Mouse (Mus musculus) neural tube, embryonic 12.5 days (tissue): Measurements from ENCODE around the gene Ccdc40. TPM values are rescaled to one million over a fixed set of nuclear protein-coding genes. Genes with fewer than 3 reads are reported as not detected.
"Not testable (repeated sequence)": the region's sequence is repeated elsewhere in the genome, so short reads cannot be mapped to it uniquely, and the experiment has no call there.

Experiments used
- ATAC-seq: fragments of 200-750 bp; cut with Nextera tagmentation; 2 replicates; pipeline ENCODE4 v1.8.0; 2017; ENCODE audit warnings: low read depth, mild to moderate bottlenecking, moderate TSS enrichment, moderate library complexity; ENCODE audit not compliant: low FRiP score
- H3K27ac ChIP-seq: fragments of 300-500 bp; sonication (generic); 2 replicates; pipeline ENCODE4 v1.5.1; 2016
- H3K27me3 ChIP-seq: fragments of 300-500 bp; sonication (generic); replicated peaks from 2 replicates; pipeline ENCODE4 v1.6.1; 2016; ENCODE audit warnings: mild to moderate bottlenecking
- H3K36me3 ChIP-seq: fragments of 300-500 bp; sonication (generic); 2 replicates; pipeline ENCODE4 v1.6.1; 2016; ENCODE audit warnings: mild to moderate bottlenecking
- H3K4me1 ChIP-seq: fragments of 300-500 bp; sonication (generic); 2 replicates; pipeline ENCODE4 v1.6.1; 2016
- H3K4me2 ChIP-seq: fragments of 300-500 bp; sonication (generic); replicated peaks from 2 replicates; pipeline ENCODE4 v1.6.1; 2016; ENCODE audit warnings: mild to moderate bottlenecking
- H3K4me3 ChIP-seq: fragments of 300-500 bp; sonication (generic); 2 replicates; pipeline ENCODE4 v1.5.1; 2016
- H3K9ac ChIP-seq: fragments of 300-500 bp; sonication (generic); 2 replicates; pipeline ENCODE4 v1.6.1; 2016; ENCODE audit warnings: mild to moderate bottlenecking
- H3K9me3 ChIP-seq: fragments of 300-500 bp; sonication (generic); 2 replicates; pipeline ENCODE4 v1.6.1; 2016; ENCODE audit warnings: mild to moderate bottlenecking
- WGBS: fragments of 180-500 bp; shearing (Covaris S2); methylation state at CpG from one replicate; pipeline ENCODE4 v1.1.7; 2016; 5-methylcytosine and 5-hydroxymethylcytosine counted together
- polyA plus RNA-seq: library from polyadenylated mRNA; unstranded; fragments of >200 nt; fragmentation: Nextera tagmentation; extraction: Ambion mirVana; gene quantifications from 2 replicates; pipeline ENCODE4 v1.2.1, GENCODE M21; 2016

The Ccdc40 gene
- polyA plus RNA-seq, 1 experiment from 2014 or later, result 18.0 TPM

- H3K27me3 ChIP-seq, H3K4me3 ChIP-seq, ATAC-seq, H3K9me3 ChIP-seq, H3K4me2 ChIP-seq, H3K9ac ChIP-seq, H3K27ac ChIP-seq: not testable (repeated sequence)
- H3K4me1 ChIP-seq, result peaks cover 11% of the 10 kb centered on the region
- 54% methylated on average over 3 of the region's 3 CpGs for WGBS
- H3K36me3 ChIP-seq, result peaks cover 35% of the 10 kb centered on the region
These were observed 44.1 kb downstream of the Ccdc40 start for GRCm38 (mm10) chr11:119272492-119272891.

DNA sequence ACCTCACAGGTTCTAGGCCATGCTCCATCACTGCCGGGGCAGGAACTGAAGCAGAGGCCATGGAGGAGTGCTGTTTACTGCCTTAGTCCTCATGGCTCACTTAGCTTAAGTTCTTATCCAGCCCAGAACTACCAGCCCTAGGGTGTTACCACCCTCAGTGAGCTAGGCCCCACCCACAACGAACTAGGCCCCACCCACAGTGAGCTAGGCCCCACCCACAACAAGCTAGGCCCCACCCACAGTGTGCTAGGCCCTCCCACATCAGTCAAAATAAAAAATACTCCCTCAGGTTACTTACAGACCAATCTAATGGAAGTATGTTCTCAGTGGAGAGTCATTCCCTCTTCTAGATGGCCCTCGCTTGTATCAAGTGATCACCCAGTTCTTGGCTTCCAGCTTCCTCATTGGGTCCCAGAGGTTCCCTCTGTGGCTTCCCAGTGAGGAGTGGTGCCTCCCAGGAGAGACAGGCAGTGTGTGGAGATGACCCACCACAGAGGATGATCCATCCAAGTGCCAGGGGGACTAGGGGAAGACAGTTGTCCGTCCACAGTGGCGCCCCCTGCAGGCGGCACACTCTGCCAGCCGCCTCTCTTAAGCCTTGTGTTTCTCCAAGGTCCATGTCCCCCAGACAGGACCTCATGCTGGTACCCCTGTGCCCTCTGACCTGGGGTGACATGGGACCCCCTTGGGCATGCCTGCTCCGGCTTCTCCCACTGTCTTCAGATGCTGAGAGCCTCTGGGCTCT, 45.0 kb downstream of the Ccdc40 start:
- ATAC-seq, result no peak
- WGBS, result 85% methylated on average over 8 of the region's 8 CpGs
- H3K27me3 ChIP-seq, result no peaks in the 10 kb centered on the region

DNA sequence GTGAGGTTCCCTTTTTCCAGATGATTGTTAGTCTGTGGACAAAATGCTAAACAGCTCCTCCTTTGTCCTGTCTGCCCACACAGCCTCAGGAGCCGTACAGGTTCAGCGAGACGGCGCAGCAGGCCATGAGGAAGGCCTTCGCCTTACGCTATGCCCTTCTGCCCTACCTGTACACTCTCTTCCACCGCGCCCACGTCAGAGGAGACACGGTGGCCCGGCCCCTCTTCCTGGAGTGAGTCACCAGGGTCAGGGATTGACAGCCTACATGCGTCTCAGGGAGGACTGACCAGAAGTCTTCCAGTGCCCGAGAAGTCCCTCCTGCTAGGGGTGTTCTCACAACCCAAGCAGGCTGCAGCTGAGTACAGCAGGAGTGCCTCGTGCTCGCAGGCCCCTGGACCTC, 52.7 kb downstream of the Ccdc40 start:
- no peak for ATAC-seq
- no peak overlapping the region for H3K27ac ChIP-seq
- no peaks in the 10 kb centered on the region for H3K9me3 ChIP-seq
- no peak overlapping the region for H3K9ac ChIP-seq
- no peak overlapping the region for H3K4me2 ChIP-seq
- H3K4me1 ChIP-seq, result no peaks in the 10 kb centered on the region
- no peak overlapping the region for H3K4me3 ChIP-seq
- 90% methylated on average over 15 of the region's 15 CpGs for WGBS
- H3K36me3 ChIP-seq, result peaks cover 44% of the 10 kb centered on the region
- H3K27me3 ChIP-seq, result no peaks in the 10 kb centered on the region

More for the DNA sequence above, 45.0 kb downstream of the Ccdc40 start:
- Histone ChIP-seq H3K9ac (no peak overlapping the region), H3K4me3 (no peak overlapping the region), H3K9me3 (no peaks in the 10 kb centered on the region), H3K36me3 (peaks cover 38% of the 10 kb centered on the region), H3K4me1 (peaks cover 6% of the 10 kb centered on the region), H3K27ac (no peak overlapping the region), H3K4me2 (no peak overlapping the region)

- Histone ChIP-seq H3K4me1 (no peaks in the 10 kb centered on the region), H3K4me3 (no peak overlapping the region), H3K9ac (no peak overlapping the region), H3K36me3 (peaks cover 75% of the 10 kb centered on the region), H3K9me3 (no peaks in the 10 kb centered on the region), H3K27me3 (no peaks in the 10 kb centered on the region), H3K27ac (no peak overlapping the region), H3K4me2 (no peak overlapping the region)
- 68% methylated on average over 9 of the region's 9 CpGs for WGBS
- ATAC-seq, result 0 out of 2 replicates have a peak, but pooled peaks have one; percentile 37
These were observed 57.6 kb downstream of the Ccdc40 start for GRCm38 (mm10) chr11:119285791-119286527.

DNA sequence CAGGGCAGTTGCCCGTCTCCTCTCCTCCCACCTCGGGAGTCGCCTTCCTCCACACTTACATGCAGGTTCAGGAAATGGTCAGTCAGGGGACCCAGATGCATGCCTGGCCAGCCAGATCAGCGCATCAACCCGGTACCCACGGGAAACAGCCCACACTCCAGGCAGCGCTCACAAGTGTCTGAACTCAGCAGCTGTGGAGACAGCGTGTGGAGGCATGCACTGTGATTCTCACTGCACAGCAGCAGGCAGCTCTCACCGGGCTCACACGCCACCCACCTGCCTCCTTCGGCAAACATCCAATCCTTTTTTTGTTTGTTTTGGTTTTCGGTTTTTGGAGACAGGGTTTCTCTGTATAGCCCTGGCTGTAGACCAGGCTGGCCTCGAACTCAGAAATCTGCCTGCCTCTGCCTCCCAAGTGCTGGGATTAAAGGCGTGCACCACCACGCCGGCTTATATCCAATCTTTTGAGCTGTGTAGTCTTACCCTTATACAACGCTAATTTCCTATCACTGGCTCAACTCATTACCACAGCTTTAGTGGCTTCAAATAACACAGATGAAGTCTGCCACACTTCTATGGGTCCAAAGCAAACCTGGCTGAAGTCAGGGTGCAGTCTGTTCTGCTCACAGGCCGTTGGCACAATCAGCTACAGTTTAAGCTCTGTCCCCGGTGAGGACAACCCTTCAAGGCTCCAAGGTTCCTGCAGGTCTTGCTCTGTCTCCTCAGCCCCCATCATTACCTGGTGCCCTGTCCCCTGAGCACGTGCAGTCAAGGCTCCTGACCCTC, 59.0 kb downstream of the Ccdc40 start:
- 91% methylated on average over 20 of the region's 20 CpGs for WGBS
- Histone ChIP-seq H3K9me3 (no peaks in the 10 kb centered on the region), H3K36me3 (peaks cover 82% of the 10 kb centered on the region), H3K27ac (no peak overlapping the region), H3K4me1 (no peaks in the 10 kb centered on the region), H3K27me3 (no peaks in the 10 kb centered on the region), H3K9ac (no peak overlapping the region), H3K4me3 (no peak overlapping the region), H3K4me2 (no peak overlapping the region)
- ATAC-seq, result no peak

- 94% methylated on average over 8 of the region's 8 CpGs for WGBS
- H3K36me3 ChIP-seq, result peaks cover 96% of the 10 kb centered on the region
- H3K9me3 ChIP-seq, H3K4me2 ChIP-seq, H3K9ac ChIP-seq, H3K27me3 ChIP-seq, H3K4me1 ChIP-seq, H3K4me3 ChIP-seq, H3K27ac ChIP-seq, ATAC-seq: not testable (repeated sequence)
These were observed 64.5 kb downstream of the Ccdc40 start for GRCm38 (mm10) chr11:119292861-119293260.

DNA sequence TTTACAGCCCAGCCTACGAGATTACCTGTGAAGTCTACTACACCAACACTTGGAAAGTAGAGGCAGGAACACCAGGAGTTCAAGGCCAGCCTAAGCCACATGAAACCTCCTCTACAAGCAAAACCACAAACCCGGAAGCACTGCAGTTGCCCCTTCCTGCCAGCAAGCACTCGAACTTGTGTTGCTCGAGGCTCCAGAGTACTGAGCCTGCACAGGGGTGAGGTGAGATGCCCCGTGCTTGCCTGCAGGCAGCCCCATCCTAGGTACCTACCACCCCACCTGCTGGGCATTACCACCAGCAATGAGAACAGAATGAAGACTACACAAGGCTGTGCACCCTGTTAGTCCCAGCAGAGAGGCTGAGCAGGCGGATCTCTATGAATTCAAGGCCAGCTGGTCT, 69.6 kb downstream of the Ccdc40 start:
- no peaks in the 10 kb centered on the region for H3K27me3 ChIP-seq
- H3K27ac ChIP-seq, result no peak overlapping the region
- no peak overlapping the region for H3K9ac ChIP-seq
- no peaks in the 10 kb centered on the region for H3K9me3 ChIP-seq
- no peak for ATAC-seq
- H3K36me3 ChIP-seq, result peaks cover 53% of the 10 kb centered on the region
- peak overlapping the region; percentile 93 for H3K4me2 ChIP-seq
- 0 out of 2 replicates have a peak overlapping the region, but pooled peaks have one; percentile 11 for H3K4me3 ChIP-seq
- peaks cover 25% of the 10 kb centered on the region for H3K4me1 ChIP-seq
- 89% methylated on average over 6 of the region's 6 CpGs for WGBS

DNA sequence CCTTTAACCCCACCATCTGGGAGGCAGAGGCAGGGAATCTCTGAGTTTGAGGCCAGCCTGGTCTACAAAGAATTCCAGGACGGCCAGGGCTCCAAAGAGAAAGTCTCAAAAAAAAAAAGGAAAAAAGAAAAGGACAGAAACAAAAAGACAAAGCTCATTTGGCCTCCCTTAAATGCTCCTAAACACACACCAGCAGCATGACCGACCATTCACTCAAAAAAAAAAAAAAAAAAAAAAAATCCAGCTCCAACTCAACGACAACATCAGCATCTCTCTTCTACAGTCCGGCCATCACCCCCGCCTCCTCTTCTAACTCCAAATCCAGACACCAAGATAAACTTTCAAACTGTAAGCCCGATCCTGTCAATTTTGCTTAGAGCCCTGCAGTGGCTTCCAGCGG, 70.5 kb downstream of the Ccdc40 start:
- WGBS, result 16% methylated on average over 7 of the region's 7 CpGs
- H3K9me3 ChIP-seq, result no peaks in the 10 kb centered on the region
- H3K36me3 ChIP-seq, result peaks cover 44% of the 10 kb centered on the region
- 0 out of 2 replicates have a peak overlapping the region, but pooled peaks have one; percentile 67 for H3K27ac ChIP-seq
- H3K4me1 ChIP-seq, result peaks cover 25% of the 10 kb centered on the region
- H3K27me3 ChIP-seq, result no peaks in the 10 kb centered on the region
- H3K4me3 ChIP-seq, result peak overlapping the region; percentile 96
- peak overlapping the region; percentile 98 for H3K9ac ChIP-seq
- ATAC-seq, result no peak
- peak overlapping the region; percentile 93 for H3K4me2 ChIP-seq

DNA sequence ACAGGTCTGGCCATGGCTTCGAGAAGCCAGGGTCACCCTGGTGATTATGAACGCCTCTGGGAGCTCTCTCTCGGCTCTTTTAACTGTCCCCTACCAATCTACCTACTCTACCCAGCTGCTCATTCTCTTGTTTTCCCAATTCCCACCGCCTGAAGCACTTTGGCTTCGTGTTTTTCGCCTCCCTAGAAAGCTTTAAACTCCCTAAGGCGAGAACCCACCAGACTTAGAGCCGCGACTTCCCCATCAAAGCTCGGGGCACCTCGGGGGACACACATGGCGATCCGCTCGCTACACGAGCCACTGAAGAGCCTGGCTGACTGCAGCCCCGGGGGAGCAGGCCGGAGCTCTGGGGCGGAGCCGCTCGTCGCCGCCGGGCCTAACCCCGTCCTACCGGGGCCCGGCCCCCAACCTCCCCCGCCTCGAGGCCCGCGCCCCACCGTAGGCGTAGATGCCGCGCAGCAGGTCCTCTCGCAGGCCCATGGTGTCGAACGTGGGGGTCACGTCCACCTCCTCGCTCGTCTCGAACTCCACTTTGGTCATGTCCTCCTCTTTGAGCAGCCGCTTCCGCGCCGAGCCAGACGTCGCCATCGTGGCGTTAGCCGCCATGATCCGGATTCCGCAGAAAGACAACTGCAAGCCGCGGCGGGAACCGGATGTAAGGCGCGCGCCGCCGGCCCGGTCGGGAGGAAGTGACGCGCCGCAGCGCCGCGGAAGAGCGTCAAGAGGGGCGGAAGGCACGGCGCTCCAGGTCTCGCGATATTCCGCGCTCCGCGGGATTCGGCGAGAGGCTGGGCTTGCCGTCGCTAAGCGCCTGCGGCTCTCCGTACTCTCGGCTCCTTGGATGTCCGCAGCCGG, 71.2 kb downstream of the Ccdc40 start, which contains the start of gene Eif4a3:
Gene Eif4a3, minus strand, starts transcription at position 699 of the 855 bp plus-strand sequence.
- under 1% methylated on average over 89 of the region's 89 CpGs for WGBS
- Histone ChIP-seq H3K27ac (peak within 1 kb of the TSS; percentile 94), H3K4me2 (peak within 1 kb of the TSS; percentile 93), H3K9ac (peak within 1 kb of the TSS; percentile 98), H3K9me3 (no peaks in the 10 kb centered on the region), H3K27me3 (0 out of 2 replicates have a peak, but pooled peaks cover 4% of the 10 kb centered on the region), H3K36me3 (peaks cover 37% of the 10 kb centered on the region), H3K4me1 (peaks cover 25% of the 10 kb centered on the region), H3K4me3 (peak within 1 kb of the TSS; percentile 96)
- peak; percentile 95 for ATAC-seq

- Histone ChIP-seq H3K9me3 (no peaks in the 10 kb centered on the region), H3K4me2 (peak overlapping the region; percentile 93), H3K27me3 (0 out of 2 replicates have a peak, but pooled peaks cover 10% of the 10 kb centered on the region), H3K4me3 (peak overlapping the region; percentile 96), H3K36me3 (peaks cover 29% of the 10 kb centered on the region), H3K9ac (peak overlapping the region; percentile 98), H3K4me1 (peaks cover 25% of the 10 kb centered on the region), H3K27ac (peak overlapping the region; percentile 94)
- no peak; the same call in 1 of the 2 replicates for ATAC-seq
- WGBS, result 1% methylated on average over 31 of the region's 31 CpGs
These were observed 72.0 kb downstream of the Ccdc40 start for GRCm38 (mm10) chr11:119300246-119300935.

DNA sequence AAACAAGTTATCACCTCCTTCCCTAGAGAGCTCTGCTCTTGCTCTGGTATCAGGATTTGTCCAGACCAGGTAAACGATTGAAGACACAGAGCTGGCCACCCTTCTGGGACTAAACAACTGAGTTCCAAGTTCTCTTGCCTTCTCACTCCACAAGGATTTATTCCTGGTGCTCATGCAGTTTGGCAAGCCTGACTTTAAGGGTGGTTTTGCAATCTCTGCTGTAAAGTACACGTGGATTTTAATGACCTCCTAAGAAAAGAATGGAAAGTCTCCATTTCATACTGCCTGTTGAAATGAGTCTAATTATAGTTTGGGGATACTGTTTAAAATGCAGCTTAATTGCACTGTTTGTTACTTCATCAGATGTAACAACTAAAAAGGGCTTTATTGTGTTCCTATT, 72.6 kb downstream of the Ccdc40 start:
- H3K36me3 ChIP-seq, result peaks cover 23% of the 10 kb centered on the region
- H3K9me3 ChIP-seq, result no peaks in the 10 kb centered on the region
- no peak overlapping the region; the same call in 1 of the 2 replicates for H3K9ac ChIP-seq
- 35% methylated on average over 2 of the region's 2 CpGs for WGBS
- no peak overlapping the region for H3K27ac ChIP-seq
- H3K4me2 ChIP-seq, result peak overlapping the region; percentile 93
- H3K27me3 ChIP-seq, result 0 out of 2 replicates have a peak, but pooled peaks cover 10% of the 10 kb centered on the region
- no peak for ATAC-seq
- H3K4me3 ChIP-seq, result no peak overlapping the region
- peaks cover 25% of the 10 kb centered on the region for H3K4me1 ChIP-seq
